Mouse (Mus musculus): ENCODE data around the gene Ewsr1. TPM values are rescaled to one million over a fixed set of nuclear protein-coding genes. Genes with fewer than 3 reads are reported as not detected.
A peak's percentile ranks its signal among the peaks of the same experiment; 100 is the strongest.

The Ewsr1 gene
- total and polyA plus RNA-seq, 3 experiments = 89.7 to 164 (median 92.3) TPM

DNA sequence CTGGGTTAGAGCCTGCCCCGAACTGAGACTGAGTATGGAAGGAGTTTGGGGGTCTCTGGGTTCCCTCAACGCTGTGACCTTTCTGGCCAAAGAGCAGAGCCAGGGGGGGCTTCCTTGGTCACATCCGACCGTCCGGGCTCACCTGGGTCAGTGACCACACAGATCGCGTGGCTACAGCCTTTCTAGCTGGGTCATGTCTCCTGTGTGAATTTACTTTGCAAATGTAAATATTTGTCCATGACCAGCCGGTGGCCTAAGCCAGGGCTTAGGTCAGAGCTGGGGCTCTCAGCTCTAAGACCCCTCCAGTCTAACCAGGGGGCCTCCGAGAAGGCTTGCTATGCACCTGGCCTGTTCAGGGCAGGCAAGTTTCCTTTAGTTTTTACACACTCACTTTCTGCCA is 40.3 kb upstream of the Ewsr1 start:
- intact Hi-C loops (cut with DNase I) = no loop called here
- H3K9ac ChIP-seq (ENCODE audit: low read depth, low read length) = no peak overlapping the region
- no peak for TF ChIP-seq POLR2A (IDR thresholded peaks at IDR 0.05; ENCODE audit: insufficient read depth, low read depth, low read length)
- TF ChIP-seq CTCF (IDR thresholded peaks at IDR 0.05) = no peak
- TF ChIP-seq EP300 (IDR thresholded peaks at IDR 0.05; ENCODE audit: insufficient read depth, low read depth, low read length) = no peak
- DNase-seq = no peak
- WGBS = 97% methylated on average over 9 of the region's 9 CpGs
- no peak overlapping the region for H3K27ac ChIP-seq
- no peak overlapping the region for H3K4me3 ChIP-seq
- no peaks in the 10 kb centered on the region for H3K27me3 ChIP-seq (ENCODE audit: control insufficient read depth, insufficient read depth, low read length)
- no peaks in the 10 kb centered on the region for H3K36me3 ChIP-seq (ENCODE audit: control insufficient read depth, insufficient read depth, low read length)
- H3K4me1 ChIP-seq (ENCODE audit: control insufficient read depth, insufficient read depth, low read length) = peaks cover 12% of the 10 kb centered on the region
- H3K79me2 ChIP-seq (replicated peaks; ENCODE audit: control insufficient read depth, insufficient read depth, low read length) = no peaks in the 10 kb centered on the region

- peaks cover 12% of the 10 kb centered on the region for H3K4me1 ChIP-seq (ENCODE audit: control insufficient read depth, insufficient read depth, low read length)
- H3K27me3 ChIP-seq (ENCODE audit: control insufficient read depth, insufficient read depth, low read length) = no peaks in the 10 kb centered on the region
- H3K9ac ChIP-seq (ENCODE audit: low read depth, low read length) = no peak overlapping the region
- 86% methylated on average over 2 of the region's 2 CpGs for WGBS
- no peak for TF ChIP-seq EP300 (IDR thresholded peaks at IDR 0.05; ENCODE audit: insufficient read depth, low read depth, low read length)
- no peak for TF ChIP-seq CTCF (IDR thresholded peaks at IDR 0.05)
- no peak for TF ChIP-seq POLR2A (IDR thresholded peaks at IDR 0.05; ENCODE audit: insufficient read depth, low read depth, low read length)
- H3K79me2 ChIP-seq (replicated peaks; ENCODE audit: control insufficient read depth, insufficient read depth, low read length) = no peaks in the 10 kb centered on the region
- intact Hi-C loops (cut with DNase I) = no loop called here
- no peak for DNase-seq
- no peak overlapping the region for H3K4me3 ChIP-seq
- no peak overlapping the region for H3K27ac ChIP-seq
- no peaks in the 10 kb centered on the region for H3K36me3 ChIP-seq (ENCODE audit: control insufficient read depth, insufficient read depth, low read length)
Observed at GRCm38 (mm10) chr11:5138642-5139041, 39.6 kb upstream of the Ewsr1 start.

DNA sequence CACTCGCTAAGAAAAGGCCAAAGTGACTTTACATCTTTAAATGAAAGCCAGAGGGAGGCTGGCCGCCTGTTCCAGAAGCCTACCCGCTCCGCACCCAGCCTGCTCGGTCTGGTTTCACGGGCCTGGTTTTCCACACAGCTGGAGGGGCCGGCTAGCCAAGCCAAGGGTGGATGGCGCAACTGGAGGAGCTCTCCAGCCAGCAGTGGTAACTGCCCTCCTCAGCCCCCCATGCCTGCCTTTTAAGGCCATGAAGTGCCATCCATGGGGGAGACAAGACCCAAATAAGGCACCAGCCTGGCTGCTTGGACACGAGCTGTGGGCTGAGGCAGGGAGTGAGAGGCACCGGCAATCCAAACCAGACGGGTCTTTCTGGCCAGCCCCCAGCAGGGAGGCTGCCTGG is 36.8 kb upstream of the Ewsr1 start:
- TF ChIP-seq POLR2A (IDR thresholded peaks at IDR 0.05; ENCODE audit: insufficient read depth, low read depth, low read length) (no peak), EP300 (IDR thresholded peaks at IDR 0.05; ENCODE audit: insufficient read depth, low read depth, low read length) (no peak), CTCF (IDR thresholded peaks at IDR 0.05) (no peak)
- peak; percentile 43 to 59 for DNase-seq
- H3K27me3 ChIP-seq (ENCODE audit: control insufficient read depth, insufficient read depth, low read length) = no peaks in the 10 kb centered on the region
- no peaks in the 10 kb centered on the region for H3K79me2 ChIP-seq (replicated peaks; ENCODE audit: control insufficient read depth, insufficient read depth, low read length)
- 80% methylated on average over 11 of the region's 11 CpGs for WGBS
- H3K9ac ChIP-seq (ENCODE audit: low read depth, low read length) = no peak overlapping the region
- no peak overlapping the region for H3K4me3 ChIP-seq
- no peak overlapping the region for H3K27ac ChIP-seq
- intact Hi-C loops (cut with DNase I) = no loop called here
- H3K36me3 ChIP-seq (ENCODE audit: control insufficient read depth, insufficient read depth, low read length) = no peaks in the 10 kb centered on the region
- peaks cover 6% of the 10 kb centered on the region for H3K4me1 ChIP-seq (ENCODE audit: control insufficient read depth, insufficient read depth, low read length)

DNA sequence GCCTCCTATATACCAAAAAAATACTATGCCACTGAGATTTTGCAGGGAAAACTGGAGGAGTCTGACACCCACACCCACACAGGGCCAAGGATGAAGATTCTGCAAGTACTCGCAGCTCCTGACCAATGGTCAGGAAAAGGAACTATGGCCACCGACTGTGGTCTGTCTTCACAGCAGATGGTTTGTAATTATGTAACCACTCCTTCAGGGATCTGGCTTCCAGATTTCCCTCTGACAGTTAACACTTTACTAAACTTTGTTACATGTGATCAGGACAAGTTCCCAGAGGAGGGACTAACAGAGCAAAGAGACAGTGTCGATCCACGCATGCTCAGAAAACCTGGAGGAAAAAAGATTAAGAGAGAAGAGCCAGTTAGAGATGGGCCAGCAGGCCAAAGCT is 33.7 kb upstream of the Ewsr1 start:
- no peaks in the 10 kb centered on the region for H3K4me1 ChIP-seq (ENCODE audit: control insufficient read depth, insufficient read depth, low read length)
- intact Hi-C loops (cut with DNase I) = no loop called here
- no peak overlapping the region for H3K4me3 ChIP-seq
- H3K27me3 ChIP-seq (ENCODE audit: control insufficient read depth, insufficient read depth, low read length) = no peaks in the 10 kb centered on the region
- H3K9ac ChIP-seq (ENCODE audit: low read depth, low read length) = no peak overlapping the region
- no peak for DNase-seq
- no peak for TF ChIP-seq CTCF (IDR thresholded peaks at IDR 0.05)
- no peak for TF ChIP-seq POLR2A (IDR thresholded peaks at IDR 0.05; ENCODE audit: insufficient read depth, low read depth, low read length)
- TF ChIP-seq EP300 (IDR thresholded peaks at IDR 0.05; ENCODE audit: insufficient read depth, low read depth, low read length) = no peak
- H3K27ac ChIP-seq = no peak overlapping the region
- WGBS = 56% methylated on average over 4 of the region's 4 CpGs
- H3K36me3 ChIP-seq (ENCODE audit: control insufficient read depth, insufficient read depth, low read length) = no peaks in the 10 kb centered on the region
- H3K79me2 ChIP-seq (replicated peaks; ENCODE audit: control insufficient read depth, insufficient read depth, low read length) = no peaks in the 10 kb centered on the region

DNA sequence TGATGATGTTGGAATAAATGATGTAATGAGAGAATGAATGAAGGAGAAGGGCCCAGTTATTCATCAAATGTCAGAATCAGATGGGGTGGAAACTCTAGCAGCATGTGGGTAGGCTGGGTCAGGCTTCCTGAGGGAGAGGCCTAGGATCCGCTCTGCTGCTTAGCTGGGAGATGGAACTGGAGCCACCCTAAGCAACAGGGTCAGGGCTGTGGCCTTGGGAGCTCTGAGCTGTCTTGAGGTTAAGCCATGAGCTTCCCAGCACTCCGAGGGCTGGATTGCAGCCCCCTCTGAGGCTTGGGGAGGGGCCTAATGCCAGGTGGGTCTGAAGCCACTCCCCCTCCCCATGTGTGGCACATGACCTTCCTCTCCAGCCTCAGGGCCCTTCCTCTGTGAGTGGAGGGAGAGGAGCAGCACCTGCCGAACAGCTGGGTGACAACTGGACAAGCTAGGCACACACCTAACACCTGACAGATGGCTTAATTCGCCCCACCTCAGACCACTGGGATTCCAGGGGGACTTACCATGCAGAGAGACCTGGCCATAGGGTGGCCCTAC is 31.1 kb upstream of the Ewsr1 start:
- Histone ChIP-seq H3K36me3 (ENCODE audit: control insufficient read depth, insufficient read depth, low read length) (no peaks in the 10 kb centered on the region), H3K9ac (ENCODE audit: low read depth, low read length) (no peak overlapping the region), H3K4me1 (ENCODE audit: control insufficient read depth, insufficient read depth, low read length) (no peaks in the 10 kb centered on the region), H3K79me2 (replicated peaks; ENCODE audit: control insufficient read depth, insufficient read depth, low read length) (no peaks in the 10 kb centered on the region), H3K4me3 (no peak overlapping the region), H3K27me3 (ENCODE audit: control insufficient read depth, insufficient read depth, low read length) (no peaks in the 10 kb centered on the region), H3K27ac (no peak overlapping the region)
- no peak for DNase-seq
- no peak for TF ChIP-seq CTCF (IDR thresholded peaks at IDR 0.05)
- no peak for TF ChIP-seq POLR2A (IDR thresholded peaks at IDR 0.05; ENCODE audit: insufficient read depth, low read depth, low read length)
- TF ChIP-seq EP300 (IDR thresholded peaks at IDR 0.05; ENCODE audit: insufficient read depth, low read depth, low read length) = no peak
- 77% methylated on average over 4 of the region's 4 CpGs for WGBS
- intact Hi-C loops (cut with DNase I) = no loop called here

GRCm38 (mm10) chr11:5129035-5129480 is 30.0 kb upstream of the Ewsr1 start:
- intact Hi-C loops (cut with DNase I) = no loop called here
- no peak for DNase-seq
- H3K79me2 ChIP-seq (replicated peaks; ENCODE audit: control insufficient read depth, insufficient read depth, low read length) = no peaks in the 10 kb centered on the region
- H3K27me3 ChIP-seq (ENCODE audit: control insufficient read depth, insufficient read depth, low read length) = no peaks in the 10 kb centered on the region
- H3K36me3 ChIP-seq (ENCODE audit: control insufficient read depth, insufficient read depth, low read length) = no peaks in the 10 kb centered on the region
- H3K9ac ChIP-seq (ENCODE audit: low read depth, low read length) = no peak overlapping the region
- H3K27ac ChIP-seq = no peak overlapping the region
- no peak overlapping the region for H3K4me3 ChIP-seq
- TF ChIP-seq CTCF (IDR thresholded peaks at IDR 0.05) = no peak
- no peak for TF ChIP-seq EP300 (IDR thresholded peaks at IDR 0.05; ENCODE audit: insufficient read depth, low read depth, low read length)
- TF ChIP-seq POLR2A (IDR thresholded peaks at IDR 0.05; ENCODE audit: insufficient read depth, low read depth, low read length) = no peak
- no peaks in the 10 kb centered on the region for H3K4me1 ChIP-seq (ENCODE audit: control insufficient read depth, insufficient read depth, low read length)
- WGBS = 90% methylated on average over 5 of the region's 5 CpGs

Measured in heart, adult 2 months (tissue).